Mouse (Mus musculus): ENCODE data around the gene Cnnm2. TPM values are rescaled to one million over a fixed set of nuclear protein-coding genes. Genes with fewer than 3 reads are reported as not detected.

The Cnnm2 gene
- total and polyA plus RNA-seq, 3 experiments = 4.0 to 10.7 TPM; not detected in 1

DNA sequence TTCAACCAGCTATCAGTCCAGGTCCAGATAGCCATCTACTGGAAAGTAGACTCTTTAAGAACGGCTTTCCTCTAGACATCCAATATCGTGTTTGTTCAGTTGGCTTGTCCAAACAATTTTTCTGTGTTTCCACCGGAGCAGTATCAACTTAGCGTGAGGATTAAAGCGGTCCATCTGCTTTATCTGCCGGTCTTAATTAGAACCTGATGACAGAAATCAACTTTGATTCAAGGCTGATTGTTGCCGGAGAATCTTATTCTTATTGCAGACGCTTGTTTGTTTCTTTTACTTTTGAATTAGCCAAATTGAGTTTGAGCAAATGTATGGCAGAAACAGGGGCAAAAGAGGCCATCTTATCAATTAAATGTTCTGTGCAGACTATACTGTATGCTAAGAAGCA is 32.8 kb downstream of the Cnnm2 start:
- H3K27me3 ChIP-seq (ENCODE audit: control insufficient read depth in 1 of 2, insufficient read depth in 2 of 2, low read length in 2 of 2) = no peaks in the 10 kb centered on the region
- H3K79me2 ChIP-seq (ENCODE audit: control insufficient read depth, insufficient read depth, low read length, poor library complexity) = no peaks in the 10 kb centered on the region
- H3K36me3 ChIP-seq (ENCODE audit: control insufficient read depth in 1 of 2, insufficient read depth in 2 of 2, low read length in 2 of 2) = no peaks in the 10 kb centered on the region
- H3K4me3 ChIP-seq (ENCODE audit: control insufficient read depth in 1 of 2, insufficient read depth in 1 of 2, low read depth in 2 of 2, low read length in 2 of 2) = no peak overlapping the region
- no peak for TF ChIP-seq POLR2AphosphoS5 (IDR thresholded peaks at IDR 0.05; ENCODE audit: borderline replicate concordance, low read depth, low read length)
- TF ChIP-seq USF1 (IDR thresholded peaks at IDR 0.05; ENCODE audit: low read depth, low read length) = no peak
- TF ChIP-seq TBP (IDR thresholded peaks at IDR 0.05; ENCODE audit: low read depth, low read length) = no peak
- no peak overlapping the region for H3K27ac ChIP-seq (ENCODE audit: control insufficient read depth, low read depth, low read length)
- H3K9me3 ChIP-seq (replicated peaks; ENCODE audit: insufficient read depth, low read length) = no peaks in the 10 kb centered on the region
- no peak overlapping the region for H3K9ac ChIP-seq (ENCODE audit: control insufficient read depth, low read depth, low read length, poor library complexity, severe bottlenecking)
- no peaks in the 10 kb centered on the region for H3K4me1 ChIP-seq (ENCODE audit: control insufficient read depth in 1 of 2, insufficient read depth in 2 of 2, low read length in 2 of 2)
- no peak for DNase-seq (ENCODE audit: low read depth, low spot score)

GRCm38 (mm10) chr19:46799903-46800583 is 38.6 kb downstream of the Cnnm2 start:
- Histone ChIP-seq H3K27me3 (ENCODE audit: control insufficient read depth in 1 of 2, insufficient read depth in 2 of 2, low read length in 2 of 2) (no peaks in the 10 kb centered on the region), H3K27ac (ENCODE audit: control insufficient read depth, low read depth, low read length) (no peak overlapping the region), H3K4me1 (ENCODE audit: control insufficient read depth in 1 of 2, insufficient read depth in 2 of 2, low read length in 2 of 2) (no peaks in the 10 kb centered on the region), H3K79me2 (ENCODE audit: control insufficient read depth, insufficient read depth, low read length, poor library complexity) (no peaks in the 10 kb centered on the region), H3K4me3 (ENCODE audit: control insufficient read depth in 1 of 2, insufficient read depth in 1 of 2, low read depth in 2 of 2, low read length in 2 of 2) (no peak overlapping the region), H3K9me3 (replicated peaks; ENCODE audit: insufficient read depth, low read length) (no peaks in the 10 kb centered on the region), H3K9ac (ENCODE audit: control insufficient read depth, low read depth, low read length, poor library complexity, severe bottlenecking) (no peak overlapping the region), H3K36me3 (ENCODE audit: control insufficient read depth in 1 of 2, insufficient read depth in 2 of 2, low read length in 2 of 2) (no peaks in the 10 kb centered on the region)
- no peak for TF ChIP-seq TCF12 (IDR thresholded peaks at IDR 0.05; ENCODE audit: low read depth, low read length)
- no peak for TF ChIP-seq POLR2AphosphoS2 (IDR thresholded peaks at IDR 0.05; ENCODE audit: low read length)
- TF ChIP-seq TBP (IDR thresholded peaks at IDR 0.05; ENCODE audit: low read depth, low read length) = no peak
- DNase-seq (ENCODE audit: low read depth, low spot score) = no peak

DNA sequence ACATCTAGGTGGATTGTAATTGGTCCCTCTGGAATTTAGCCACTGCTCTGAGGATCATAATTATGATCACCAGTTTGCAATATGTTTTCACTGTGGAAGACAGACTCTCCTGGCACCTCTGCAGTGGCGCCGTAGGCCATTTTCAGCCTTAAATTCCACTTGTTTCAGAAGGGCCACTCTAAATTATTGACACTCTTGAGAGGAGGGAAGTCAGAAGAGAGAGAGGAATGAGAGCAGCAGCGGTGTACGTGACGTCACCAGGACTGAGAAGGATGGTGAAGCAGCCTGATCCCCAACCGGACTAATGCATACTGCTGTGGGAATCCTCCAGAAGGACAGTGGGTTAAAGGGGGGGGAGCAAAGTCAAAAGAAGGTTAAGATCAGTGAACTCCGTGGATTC is 40.1 kb downstream of the Cnnm2 start:
- Histone ChIP-seq H3K27me3 (ENCODE audit: control insufficient read depth in 1 of 2, insufficient read depth in 2 of 2, low read length in 2 of 2) (no peaks in the 10 kb centered on the region), H3K79me2 (ENCODE audit: control insufficient read depth, insufficient read depth, low read length, poor library complexity) (no peaks in the 10 kb centered on the region), H3K4me1 (ENCODE audit: control insufficient read depth in 1 of 2, insufficient read depth in 2 of 2, low read length in 2 of 2) (peaks cover 0 to 3% of the 10 kb centered on the region in 2 experiments; a peak in 2 of 4 replicates), H3K4me3 (ENCODE audit: control insufficient read depth in 1 of 2, insufficient read depth in 1 of 2, low read depth in 2 of 2, low read length in 2 of 2) (no peak overlapping the region), H3K9me3 (replicated peaks; ENCODE audit: insufficient read depth, low read length) (no peaks in the 10 kb centered on the region), H3K27ac (ENCODE audit: control insufficient read depth, low read depth, low read length) (no peak overlapping the region), H3K36me3 (ENCODE audit: control insufficient read depth in 1 of 2, insufficient read depth in 2 of 2, low read length in 2 of 2) (no peaks in the 10 kb centered on the region), H3K9ac (ENCODE audit: control insufficient read depth, low read depth, low read length, poor library complexity, severe bottlenecking) (no peak overlapping the region)
- TF ChIP-seq POLR2AphosphoS2 (IDR thresholded peaks at IDR 0.05; ENCODE audit: low read length) = no peak
- no peak for TF ChIP-seq NRF1 (IDR thresholded peaks at IDR 0.05; ENCODE audit: insufficient read depth, low read depth, low read length, poor library complexity, severe bottlenecking)
- no peak for TF ChIP-seq CTCF (IDR thresholded peaks at IDR 0.05 in 2 of 3, conservative IDR thresholded peaks at IDR 0.05 in 1 of 3; ENCODE audit: control insufficient read depth in 1 of 3, insufficient read depth in 1 of 3, low read depth in 2 of 3, low read length in 3 of 3, poor library complexity in 1 of 3, severe bottlenecking in 1 of 3)
- no peak for TF ChIP-seq JUND (IDR thresholded peaks at IDR 0.05; ENCODE audit: low read depth, low read length)
- TF ChIP-seq MAZ (IDR thresholded peaks at IDR 0.05; ENCODE audit: low read depth, low read length) = no peak
- TF ChIP-seq RCOR1 (IDR thresholded peaks at IDR 0.05; ENCODE audit: low read depth, low read length) = no peak
- TF ChIP-seq CHD1 (IDR thresholded peaks at IDR 0.05; ENCODE audit: low read depth, low read length) = no peak
- no peak for TF ChIP-seq HCFC1 (IDR thresholded peaks at IDR 0.05; ENCODE audit: low read depth, low read length)
- no peak for TF ChIP-seq MXI1 (IDR thresholded peaks at IDR 0.05; ENCODE audit: low read depth, low read length)
- no peak for TF ChIP-seq MEF2A (IDR thresholded peaks at IDR 0.05; ENCODE audit: extremely low read depth, insufficient replicate concordance, low read depth, low read length, poor library complexity, severe bottlenecking)
- TF ChIP-seq GABPA (IDR thresholded peaks at IDR 0.05; ENCODE audit: low read depth, low read length) = no peak
- TF ChIP-seq ZKSCAN1 (IDR thresholded peaks at IDR 0.05; ENCODE audit: low read depth, low read length) = no peak
- no peak for TF ChIP-seq SIN3A (IDR thresholded peaks at IDR 0.05; ENCODE audit: low read length)
- TF ChIP-seq ETS1 (IDR thresholded peaks at IDR 0.05; ENCODE audit: low read depth, low read length) = no peak
- TF ChIP-seq TCF12 (IDR thresholded peaks at IDR 0.05; ENCODE audit: low read depth, low read length) = no peak
- no peak for TF ChIP-seq BHLHE40 (IDR thresholded peaks at IDR 0.05; ENCODE audit: borderline replicate concordance, low read depth, low read length)
- no peak for DNase-seq (ENCODE audit: low read depth, low spot score)
